Mouse (Mus musculus) heart, embryonic 10.5 days (tissue): ENCODE results near the gene Ackr3. TPM values are rescaled to one million over a fixed set of nuclear protein-coding genes. Genes with fewer than 3 reads are reported as not detected.

ENCODE experiments used
- DNase-seq: peaks from one replicate; pipeline ENCODE4 v3.0.0-alpha.2; 2017; ENCODE audit warnings: low spot score
- H3K27ac ChIP-seq: fragments of 300-500 bp; sonication (generic); 2 replicates; pipeline ENCODE4 v1.5.1; 2016; ENCODE audit warnings: mild to moderate bottlenecking
- H3K27me3 ChIP-seq: fragments of 300-500 bp; sonication (generic); 2 replicates; pipeline ENCODE4 v1.6.1; 2016; ENCODE audit warnings: mild to moderate bottlenecking; ENCODE audit not compliant: poor library complexity, insufficient read depth, severe bottlenecking
- H3K36me3 ChIP-seq: fragments of 300-500 bp; sonication (generic); 2 replicates; pipeline ENCODE4 v1.6.1; 2016; ENCODE audit warnings: mild to moderate bottlenecking, moderate library complexity
- H3K4me1 ChIP-seq: fragments of 300-500 bp; sonication (generic); 2 replicates; pipeline ENCODE4 v1.6.1; 2016; ENCODE audit warnings: mild to moderate bottlenecking
- H3K4me3 ChIP-seq: fragments of 300-500 bp; sonication (generic); 2 replicates; pipeline ENCODE4 v1.5.1; 2016; ENCODE audit warnings: mild to moderate bottlenecking, moderate library complexity
- H3K9me3 ChIP-seq: fragments of 300-500 bp; sonication (generic); 2 replicates; pipeline ENCODE4 v1.6.1; 2016; ENCODE audit warnings: mild to moderate bottlenecking, moderate library complexity
- WGBS: fragments of 180-500 bp; shearing (Covaris S2); methylation state at CpG from one replicate; pipeline ENCODE4 v1.1.7; 2016; 5-methylcytosine and 5-hydroxymethylcytosine counted together
- polyA plus RNA-seq: library from polyadenylated mRNA; unstranded; fragments of >200 nt; fragmentation: Nextera tagmentation; extraction: Ambion mirVana; gene quantifications from 2 replicates; pipeline ENCODE4 v1.2.1, GENCODE M21; 2016

Ackr3 gene
- polyA plus RNA-seq = 24.7 and 25.5 TPM in 2 replicates

- WGBS = 3% methylated on average over 19 of the region's 19 CpGs
- H3K36me3 ChIP-seq = no peaks in the 10 kb centered on the region
- peaks cover 32% of the 10 kb centered on the region for H3K27me3 ChIP-seq
- peaks cover 66% of the 10 kb centered on the region for H3K4me1 ChIP-seq
- no peaks in the 10 kb centered on the region for H3K9me3 ChIP-seq
- peak within 1 kb of the TSS; percentile 85 for H3K27ac ChIP-seq
- DNase-seq = peak; percentile 95
- H3K4me3 ChIP-seq = peak within 1 kb of the TSS; percentile 67
Observed at GRCm38 (mm10) chr1:90203783-90204690, at the start of gene Ackr3. Gene Ackr3, plus strand, starts transcription at chr1:90203980.

- no peaks in the 10 kb centered on the region for H3K36me3 ChIP-seq
- WGBS = 54% methylated on average over 7 of the region's 7 CpGs
- DNase-seq = no peak
- no peaks in the 10 kb centered on the region for H3K9me3 ChIP-seq
- peaks cover 47% of the 10 kb centered on the region for H3K4me1 ChIP-seq
- no peak overlapping the region for H3K27ac ChIP-seq
- H3K4me3 ChIP-seq = no peak overlapping the region
- peaks cover 61% of the 10 kb centered on the region for H3K27me3 ChIP-seq
Observed at GRCm38 (mm10) chr1:90156589-90156988, 47.2 kb upstream of the Ackr3 start.

GRCm38 (mm10) chr1:90159927-90160326, 43.9 kb upstream of the Ackr3 start:
- H3K27me3 ChIP-seq = peaks cover 39% of the 10 kb centered on the region
- H3K4me3 ChIP-seq = no peak overlapping the region
- peak; percentile 72 for DNase-seq
- peak overlapping the region; percentile 9; the same call in 1 of the 2 replicates for H3K27ac ChIP-seq
- WGBS = 37% methylated on average over 13 of the region's 13 CpGs
- peaks cover 25% of the 10 kb centered on the region for H3K4me1 ChIP-seq
- no peaks in the 10 kb centered on the region for H3K36me3 ChIP-seq
- H3K9me3 ChIP-seq = no peaks in the 10 kb centered on the region

GRCm38 (mm10) chr1:90161623-90162022, 42.2 kb upstream of the Ackr3 start:
- DNase-seq = peak; percentile 69
- no peaks in the 10 kb centered on the region for H3K36me3 ChIP-seq
- WGBS = 79% methylated on average over 6 of the region's 6 CpGs
- H3K4me1 ChIP-seq = peaks cover 22% of the 10 kb centered on the region
- no peak overlapping the region for H3K27ac ChIP-seq
- H3K4me3 ChIP-seq = no peak overlapping the region
- no peaks in the 10 kb centered on the region for H3K9me3 ChIP-seq
- peaks cover 22% of the 10 kb centered on the region for H3K27me3 ChIP-seq

GRCm38 (mm10) chr1:90162379-90162857, 41.4 kb upstream of the Ackr3 start:
- Histone ChIP-seq H3K27ac (no peak overlapping the region), H3K36me3 (no peaks in the 10 kb centered on the region), H3K27me3 (peaks cover 21% of the 10 kb centered on the region; the same call in 1 of the 2 replicates), H3K4me3 (no peak overlapping the region), H3K4me1 (peaks cover 20% of the 10 kb centered on the region), H3K9me3 (no peaks in the 10 kb centered on the region)
- no peak for DNase-seq
- WGBS = 82% methylated on average over 13 of the region's 13 CpGs

- DNase-seq = no peak
- Histone ChIP-seq H3K4me3 (no peak overlapping the region), H3K4me1 (peaks cover 15% of the 10 kb centered on the region), H3K27ac (no peak overlapping the region), H3K36me3 (no peaks in the 10 kb centered on the region), H3K9me3 (no peaks in the 10 kb centered on the region), H3K27me3 (peaks cover 15% of the 10 kb centered on the region; the same call in 1 of the 2 replicates)
- WGBS = 86% methylated on average over 7 of the region's 7 CpGs
Observed at GRCm38 (mm10) chr1:90163161-90163560, 40.6 kb upstream of the Ackr3 start.

GRCm38 (mm10) chr1:90164319-90164718, 39.5 kb upstream of the Ackr3 start:
- Histone ChIP-seq H3K4me3 (no peak overlapping the region), H3K9me3 (no peaks in the 10 kb centered on the region), H3K4me1 (peaks cover 15% of the 10 kb centered on the region), H3K27ac (no peak overlapping the region), H3K27me3 (peaks cover 5% of the 10 kb centered on the region; the same call in 1 of the 2 replicates), H3K36me3 (no peaks in the 10 kb centered on the region)
- 46% methylated on average over 3 of the region's 3 CpGs for WGBS
- DNase-seq = no peak

- no peak for DNase-seq
- H3K4me3 ChIP-seq = no peak overlapping the region
- no peak overlapping the region for H3K27ac ChIP-seq
- 0 out of 2 replicates have a peak, but pooled peaks cover 8% of the 10 kb centered on the region for H3K27me3 ChIP-seq
- no peaks in the 10 kb centered on the region for H3K9me3 ChIP-seq
- H3K36me3 ChIP-seq = no peaks in the 10 kb centered on the region
- 64% methylated on average over 8 of the region's 8 CpGs for WGBS
- peaks cover 11% of the 10 kb centered on the region for H3K4me1 ChIP-seq
Observed at GRCm38 (mm10) chr1:90174338-90174737, 29.4 kb upstream of the Ackr3 start.

- no peak for DNase-seq
- Histone ChIP-seq H3K4me1 (peaks cover 11% of the 10 kb centered on the region), H3K36me3 (no peaks in the 10 kb centered on the region), H3K4me3 (no peak overlapping the region), H3K9me3 (no peaks in the 10 kb centered on the region), H3K27ac (no peak overlapping the region), H3K27me3 (0 out of 2 replicates have a peak, but pooled peaks cover 12% of the 10 kb centered on the region)
- 66% methylated on average over 7 of the region's 7 CpGs for WGBS
Observed at GRCm38 (mm10) chr1:90176223-90176622, 27.6 kb upstream of the Ackr3 start.

GRCm38 (mm10) chr1:90177565-90177964, 26.2 kb upstream of the Ackr3 start:
- Histone ChIP-seq H3K27me3 (0 out of 2 replicates have a peak, but pooled peaks cover 12% of the 10 kb centered on the region), H3K27ac (no peak overlapping the region), H3K4me1 (peaks cover 11% of the 10 kb centered on the region), H3K9me3 (no peaks in the 10 kb centered on the region), H3K4me3 (no peak overlapping the region), H3K36me3 (no peaks in the 10 kb centered on the region)
- DNase-seq = no peak

GRCm38 (mm10) chr1:90177978-90178377, 25.8 kb upstream of the Ackr3 start:
- no peak overlapping the region for H3K27ac ChIP-seq
- no peak overlapping the region for H3K4me3 ChIP-seq
- H3K36me3 ChIP-seq = no peaks in the 10 kb centered on the region
- no peak for DNase-seq
- 57% methylated on average over 5 of the region's 5 CpGs for WGBS
- no peaks in the 10 kb centered on the region for H3K9me3 ChIP-seq
- peaks cover 11% of the 10 kb centered on the region for H3K4me1 ChIP-seq
- H3K27me3 ChIP-seq = 0 out of 2 replicates have a peak, but pooled peaks cover 12% of the 10 kb centered on the region

- Histone ChIP-seq H3K27ac (no peak overlapping the region), H3K4me1 (peaks cover 6% of the 10 kb centered on the region), H3K9me3 (no peaks in the 10 kb centered on the region), H3K4me3 (no peak overlapping the region), H3K27me3 (peaks cover 5% of the 10 kb centered on the region; the same call in 1 of the 2 replicates), H3K36me3 (no peaks in the 10 kb centered on the region)
- WGBS = 73% methylated on average over 7 of the region's 7 CpGs
- no peak for DNase-seq
Observed at GRCm38 (mm10) chr1:90180479-90180878, 23.3 kb upstream of the Ackr3 start.
